8 mouse cellular contexts compared by ENCODE assay signal in genomic region chrX:12086674-12087510, GRCm38 (mm10).
DNase-seq lines count a peak whose midpoint lies in the region; ATAC-seq lines count a peak whose summit lies in the region.

No protein-coding gene starts in this region.

- 3% methylated on average over 57 of the region's 70 CpGs for WGBS in forebrain, embryonic 16.5 days
- 2% methylated on average over 50 of the region's 70 CpGs for WGBS in liver, embryonic 16.5 days (ENCODE audit: insufficient replicate concordance)

- no peaks in the 10 kb centered on the region for H3K9me3 ChIP-seq in forebrain, embryonic 16.5 days (ENCODE audit: control insufficient read depth, low read length)
- H3K9me3 ChIP-seq in liver, embryonic 16.5 days (replicated peaks; ENCODE audit: control insufficient read depth, low read length), result no peaks in the 10 kb centered on the region

- H3K4me1 ChIP-seq in forebrain, embryonic 16.5 days (replicated peaks; ENCODE audit: control insufficient read depth, insufficient read depth, low read length), result peaks cover 33% of the 10 kb centered on the region
- H3K4me1 ChIP-seq in liver, embryonic 16.5 days (ENCODE audit: control insufficient read depth, low read depth, low read length), result peaks cover 49% of the 10 kb centered on the region

- DNase-seq in spleen, adult 18-20 months, result peak; percentile 54
- no peak for DNase-seq in spleen, adult 12 weeks (ENCODE audit: low spot score)
- DNase-seq in adrenal gland, postnatal 25 days, result peak; percentile 66
- no peak for DNase-seq in frontal cortex, postnatal 36 days (ENCODE audit: low spot score in 2 of 2)

- H3K27me3 ChIP-seq in forebrain, embryonic 16.5 days (replicated peaks; ENCODE audit: control insufficient read depth, insufficient read depth, low read length), result peaks cover 23% of the 10 kb centered on the region; the same call in 1 of the 2 replicates
- H3K27me3 ChIP-seq in liver, embryonic 16.5 days (ENCODE audit: control insufficient read depth, insufficient read depth, low read depth, low read length), result peaks cover 98% of the 10 kb centered on the region

- peak overlapping the region; percentile 95 for H3K27ac ChIP-seq in forebrain, embryonic 16.5 days (ENCODE audit: low read length)
- H3K27ac ChIP-seq in liver, embryonic 16.5 days (ENCODE audit: low read length), result no peak overlapping the region

- peak overlapping the region; percentile 68 for H3K9ac ChIP-seq in forebrain, embryonic 16.5 days (replicated peaks; ENCODE audit: low read depth, low read length)
- peak overlapping the region; percentile 57 for H3K9ac ChIP-seq in liver, embryonic 16.5 days (ENCODE audit: low read depth, low read length)

- peak overlapping the region; percentile 53 for H3K4me3 ChIP-seq in forebrain, embryonic 16.5 days (replicated peaks; ENCODE audit: low read length)
- H3K4me3 ChIP-seq in liver, embryonic 16.5 days (ENCODE audit: low read depth, low read length), result peak overlapping the region; percentile 59

- H3K4me2 ChIP-seq in forebrain, embryonic 16.5 days (ENCODE audit: low read length), result peak overlapping the region; percentile 80
- H3K4me2 ChIP-seq in liver, embryonic 16.5 days (ENCODE audit: low read depth, low read length), result peak overlapping the region; percentile 83

- H3K36me3 ChIP-seq in forebrain, embryonic 16.5 days (ENCODE audit: control insufficient read depth, insufficient read depth), result no peaks in the 10 kb centered on the region
- no peaks in the 10 kb centered on the region for H3K36me3 ChIP-seq in liver, embryonic 16.5 days (ENCODE audit: control insufficient read depth, insufficient read depth)

- ATAC-seq in forebrain, embryonic 16.5 days, result no peak
- ATAC-seq in inflammation-experienced regulatory T-cells, adult 6 months, result peak; percentile 4
- no peak for ATAC-seq in liver, embryonic 16.5 days (ENCODE audit: low read depth)
- ATAC-seq in neutrophil, adult 5-6 weeks (ENCODE audit: extremely low read depth, insufficient number of reproducible peaks, low FRiP score, poor library complexity, severe bottlenecking), result 0 out of 2 replicates have a peak, but pooled peaks have one; percentile 11

Comparison
In these comparisons a context has a peak if more than half of its experiments do, and no peak if none do; other contexts are left out.
1. DNase-seq: peak in spleen, adult 18-20 months (2 of 2) and adrenal gland, postnatal 25 days (single experiment); none in spleen, adult 12 weeks (single experiment) and frontal cortex, postnatal 36 days (0 of 2).
2. ATAC-seq: peak in inflammation-experienced regulatory T-cells, adult 6 months (single experiment) and neutrophil, adult 5-6 weeks (single experiment); none in forebrain, embryonic 16.5 days (single experiment) and liver, embryonic 16.5 days (single experiment).